Mouse (Mus musculus): Measurements from ENCODE around the gene Parva. TPM values are rescaled to one million over a fixed set of nuclear protein-coding genes. Genes with fewer than 3 reads are reported as not detected.

The Parva gene
- polyA plus RNA-seq, 1 experiment from 2014 or later = 93.4 TPM

DNA sequence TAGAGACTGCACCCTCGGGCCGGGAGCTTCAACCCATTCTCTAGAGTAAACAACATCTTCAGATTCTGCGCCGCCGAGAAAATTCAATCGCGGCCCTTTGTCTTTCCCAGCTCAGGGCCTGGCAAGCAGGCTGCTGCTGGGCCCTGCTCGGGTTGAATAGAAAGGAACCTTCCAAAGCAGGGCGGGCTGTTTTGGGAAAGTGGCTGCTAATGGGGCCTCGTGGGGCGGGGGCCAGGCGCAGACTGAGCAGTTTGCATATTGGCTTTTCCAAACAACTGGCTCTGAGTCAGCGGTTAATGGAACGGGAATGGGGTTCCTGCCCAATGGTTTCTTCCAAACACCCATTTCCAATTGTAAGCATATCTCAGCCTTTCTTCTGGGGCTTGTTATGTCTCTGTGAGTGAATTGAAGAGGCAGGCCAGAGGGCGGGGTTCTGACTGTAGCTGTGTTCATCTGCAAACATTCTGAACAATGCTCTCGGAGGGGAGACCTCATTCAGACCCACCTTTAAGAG is 108.2 kb downstream of the Parva start:
- Histone ChIP-seq H3K27me3 (replicated peaks; ENCODE audit: control insufficient read depth, insufficient read depth, low read length) (no peaks in the 10 kb centered on the region), H3K9me3 (ENCODE audit: control insufficient read depth, low read length) (no peaks in the 10 kb centered on the region), H3K27ac (replicated peaks; ENCODE audit: low read depth, low read length) (peak overlapping the region; percentile 93), H3K36me3 (ENCODE audit: control insufficient read depth, insufficient read depth, low read length) (no peaks in the 10 kb centered on the region), H3K4me1 (ENCODE audit: control insufficient read depth, insufficient read depth, low read length) (peaks cover 20% of the 10 kb centered on the region), H3K4me2 (ENCODE audit: low read depth, low read length) (peak overlapping the region; percentile 36), H3K9ac (ENCODE audit: low read depth, low read length) (peak overlapping the region; percentile 52), H3K4me3 (ENCODE audit: low read depth, low read length) (no peak overlapping the region)
- 12% methylated on average over 16 of the region's 16 CpGs for WGBS
- peak; percentile 96 for DNase-seq (ENCODE audit: low spot score)
- peak; percentile 92 for ATAC-seq (ENCODE audit: low read depth)

GRCm38 (mm10) chr7:112549136-112549535 is 121.8 kb downstream of the Parva start:
- Histone ChIP-seq H3K27ac (replicated peaks; ENCODE audit: low read depth, low read length) (no peak overlapping the region), H3K9me3 (ENCODE audit: control insufficient read depth, low read length) (no peaks in the 10 kb centered on the region), H3K4me1 (ENCODE audit: control insufficient read depth, insufficient read depth, low read length) (no peaks in the 10 kb centered on the region), H3K4me2 (ENCODE audit: low read depth, low read length) (no peak overlapping the region), H3K9ac (ENCODE audit: low read depth, low read length) (no peak overlapping the region), H3K27me3 (replicated peaks; ENCODE audit: control insufficient read depth, insufficient read depth, low read length) (no peaks in the 10 kb centered on the region), H3K4me3 (ENCODE audit: low read depth, low read length) (no peak overlapping the region), H3K36me3 (ENCODE audit: control insufficient read depth, insufficient read depth, low read length) (peaks cover 60% of the 10 kb centered on the region)
- no peak for DNase-seq (ENCODE audit: low spot score)
- ATAC-seq (ENCODE audit: low read depth) = no peak
- 87% methylated on average over 3 of the region's 3 CpGs for WGBS

DNA sequence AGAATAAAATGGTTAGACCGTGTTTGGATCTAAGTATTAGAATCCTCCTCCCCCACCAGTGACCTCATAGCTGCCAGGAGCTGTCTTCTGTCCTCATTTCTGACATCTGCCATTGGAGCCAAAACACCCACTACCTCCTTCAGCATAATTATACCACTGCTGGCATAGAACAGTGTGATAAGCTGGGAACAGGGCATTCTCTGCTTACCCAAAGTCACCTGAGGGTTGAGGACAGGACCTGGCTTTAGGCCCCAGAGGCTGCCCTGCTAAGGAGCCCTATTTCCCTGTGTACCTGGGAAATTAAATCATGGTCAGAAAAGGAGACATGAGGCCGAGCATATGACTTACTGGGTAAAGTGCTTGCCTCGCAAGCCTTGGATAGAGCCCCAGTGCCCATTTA is 134.2 kb downstream of the Parva start:
- H3K36me3 ChIP-seq (ENCODE audit: control insufficient read depth, insufficient read depth, low read length) = peaks cover 41% of the 10 kb centered on the region
- no peak for ATAC-seq (ENCODE audit: low read depth)
- DNase-seq (ENCODE audit: low spot score) = no peak
- no peaks in the 10 kb centered on the region for H3K9me3 ChIP-seq (ENCODE audit: control insufficient read depth, low read length)
- no peaks in the 10 kb centered on the region for H3K27me3 ChIP-seq (replicated peaks; ENCODE audit: control insufficient read depth, insufficient read depth, low read length)
- H3K4me3 ChIP-seq (ENCODE audit: low read depth, low read length) = no peak overlapping the region
- H3K4me1 ChIP-seq (ENCODE audit: control insufficient read depth, insufficient read depth, low read length) = no peaks in the 10 kb centered on the region
- H3K9ac ChIP-seq (ENCODE audit: low read depth, low read length) = no peak overlapping the region
- WGBS = 85% methylated on average over 3 of the region's 3 CpGs
- no peak overlapping the region for H3K4me2 ChIP-seq (ENCODE audit: low read depth, low read length)
- H3K27ac ChIP-seq (replicated peaks; ENCODE audit: low read depth, low read length) = no peak overlapping the region

DNA sequence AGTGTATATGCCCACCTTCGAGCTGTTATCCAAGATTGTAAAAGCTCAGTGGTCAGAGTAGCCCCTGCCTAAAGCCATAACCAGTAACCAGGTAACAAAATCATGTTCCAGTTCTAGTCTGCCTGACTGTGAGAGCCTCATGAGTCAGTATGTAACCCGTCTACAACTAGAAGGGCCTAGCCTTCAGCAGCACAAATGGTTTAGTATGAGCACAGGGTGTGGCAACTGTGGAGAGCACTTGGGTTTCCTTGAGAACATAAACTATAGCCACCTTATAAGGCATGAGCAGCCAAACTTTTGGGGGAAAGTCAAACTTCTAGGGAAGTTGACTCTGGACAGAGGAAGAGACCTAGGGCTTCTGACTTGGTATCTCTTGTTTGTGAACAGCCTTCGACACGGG is 139.7 kb downstream of the Parva start:
- WGBS = 96% methylated on average over 4 of the region's 4 CpGs
- ATAC-seq (ENCODE audit: low read depth) (no peak), DNase-seq (ENCODE audit: low spot score) (no peak)
- H3K4me1 ChIP-seq (ENCODE audit: control insufficient read depth, insufficient read depth, low read length) = no peaks in the 10 kb centered on the region
- H3K4me2 ChIP-seq (ENCODE audit: low read depth, low read length) = no peak overlapping the region
- no peak overlapping the region for H3K4me3 ChIP-seq (ENCODE audit: low read depth, low read length)
- no peaks in the 10 kb centered on the region for H3K27me3 ChIP-seq (replicated peaks; ENCODE audit: control insufficient read depth, insufficient read depth, low read length)
- no peak overlapping the region for H3K9ac ChIP-seq (ENCODE audit: low read depth, low read length)
- H3K9me3 ChIP-seq (ENCODE audit: control insufficient read depth, low read length) = no peaks in the 10 kb centered on the region
- H3K36me3 ChIP-seq (ENCODE audit: control insufficient read depth, insufficient read depth, low read length) = peaks cover 36% of the 10 kb centered on the region
- no peak overlapping the region for H3K27ac ChIP-seq (replicated peaks; ENCODE audit: low read depth, low read length)

GRCm38 (mm10) chr7:112568961-112569360 is 141.7 kb downstream of the Parva start:
- 0 out of 2 replicates have a peak, but pooled peaks have one; percentile 33 for ATAC-seq (ENCODE audit: low read depth)
- no peak overlapping the region for H3K27ac ChIP-seq (replicated peaks; ENCODE audit: low read depth, low read length)
- H3K4me3 ChIP-seq (ENCODE audit: low read depth, low read length) = no peak overlapping the region
- H3K27me3 ChIP-seq (replicated peaks; ENCODE audit: control insufficient read depth, insufficient read depth, low read length) = no peaks in the 10 kb centered on the region
- DNase-seq (ENCODE audit: low spot score) = peak; percentile 12
- WGBS = 43% methylated on average over 5 of the region's 5 CpGs
- H3K36me3 ChIP-seq (ENCODE audit: control insufficient read depth, insufficient read depth, low read length) = peaks cover 48% of the 10 kb centered on the region
- H3K9ac ChIP-seq (ENCODE audit: low read depth, low read length) = no peak overlapping the region
- no peaks in the 10 kb centered on the region for H3K4me1 ChIP-seq (ENCODE audit: control insufficient read depth, insufficient read depth, low read length)
- H3K9me3 ChIP-seq (ENCODE audit: control insufficient read depth, low read length) = no peaks in the 10 kb centered on the region
- no peak overlapping the region for H3K4me2 ChIP-seq (ENCODE audit: low read depth, low read length)

DNA sequence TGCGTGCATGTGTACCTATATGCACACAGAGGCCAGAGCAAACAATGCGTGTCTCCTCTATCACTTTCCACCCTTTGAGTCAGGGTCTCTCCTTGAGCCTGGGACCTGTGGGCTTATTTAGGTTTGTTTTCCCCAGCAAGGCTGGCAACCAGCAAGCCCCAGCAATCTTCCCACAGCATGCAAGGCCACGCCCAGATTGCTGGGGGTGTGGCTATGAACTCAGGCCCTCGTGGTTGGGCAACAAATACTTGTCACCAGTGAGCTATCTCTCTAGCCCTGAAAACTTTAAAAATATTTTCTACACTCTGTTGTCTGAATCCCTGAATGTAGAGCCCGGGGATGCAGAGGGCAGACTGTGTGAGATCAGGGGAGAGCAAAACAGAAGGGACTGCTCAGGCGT is 154.3 kb downstream of the Parva start:
- no peak for DNase-seq (ENCODE audit: low spot score)
- 0 out of 2 replicates have a peak, but pooled peaks cover 5% of the 10 kb centered on the region for H3K9me3 ChIP-seq (ENCODE audit: control insufficient read depth, low read length)
- peaks cover 70% of the 10 kb centered on the region for H3K36me3 ChIP-seq (ENCODE audit: control insufficient read depth, insufficient read depth, low read length)
- H3K4me1 ChIP-seq (ENCODE audit: control insufficient read depth, insufficient read depth, low read length) = 0 out of 2 replicates have a peak, but pooled peaks cover 4% of the 10 kb centered on the region
- no peaks in the 10 kb centered on the region for H3K27me3 ChIP-seq (replicated peaks; ENCODE audit: control insufficient read depth, insufficient read depth, low read length)
- H3K4me3 ChIP-seq (ENCODE audit: low read depth, low read length) = no peak overlapping the region
- H3K9ac ChIP-seq (ENCODE audit: low read depth, low read length) = no peak overlapping the region
- H3K4me2 ChIP-seq (ENCODE audit: low read depth, low read length) = no peak overlapping the region
- ATAC-seq (ENCODE audit: low read depth) = no peak
- H3K27ac ChIP-seq (replicated peaks; ENCODE audit: low read depth, low read length) = no peak overlapping the region
- whole genome bisulfite sequencing = 78% methylated on average over 6 of the region's 6 CpGs

GRCm38 (mm10) chr7:112582882-112583405 is 155.6 kb downstream of the Parva start:
- DNase-seq (ENCODE audit: low spot score) (peak; percentile 58), ATAC-seq (ENCODE audit: low read depth) (no peak)
- peak overlapping the region; percentile 76 for H3K27ac ChIP-seq (replicated peaks; ENCODE audit: low read depth, low read length)
- H3K4me3 ChIP-seq (ENCODE audit: low read depth, low read length) = no peak overlapping the region
- peaks cover 72% of the 10 kb centered on the region for H3K36me3 ChIP-seq (ENCODE audit: control insufficient read depth, insufficient read depth, low read length)
- WGBS = 46% methylated on average over 6 of the region's 6 CpGs
- no peak overlapping the region for H3K4me2 ChIP-seq (ENCODE audit: low read depth, low read length)
- no peak overlapping the region for H3K9ac ChIP-seq (ENCODE audit: low read depth, low read length)
- 0 out of 2 replicates have a peak, but pooled peaks cover 5% of the 10 kb centered on the region for H3K9me3 ChIP-seq (ENCODE audit: control insufficient read depth, low read length)
- H3K27me3 ChIP-seq (replicated peaks; ENCODE audit: control insufficient read depth, insufficient read depth, low read length) = no peaks in the 10 kb centered on the region
- H3K4me1 ChIP-seq (ENCODE audit: control insufficient read depth, insufficient read depth, low read length) = 0 out of 2 replicates have a peak, but pooled peaks cover 4% of the 10 kb centered on the region

GRCm38 (mm10) chr7:112587449-112587848 is 160.1 kb downstream of the Parva start:
- Histone ChIP-seq H3K27ac (replicated peaks; ENCODE audit: low read depth, low read length) (no peak overlapping the region), H3K27me3 (replicated peaks; ENCODE audit: control insufficient read depth, insufficient read depth, low read length) (no peaks in the 10 kb centered on the region), H3K36me3 (ENCODE audit: control insufficient read depth, insufficient read depth, low read length) (peaks cover 52% of the 10 kb centered on the region), H3K4me2 (ENCODE audit: low read depth, low read length) (no peak overlapping the region), H3K9ac (ENCODE audit: low read depth, low read length) (no peak overlapping the region), H3K4me3 (ENCODE audit: low read depth, low read length) (no peak overlapping the region), H3K9me3 (ENCODE audit: control insufficient read depth, low read length) (0 out of 2 replicates have a peak, but pooled peaks cover 5% of the 10 kb centered on the region), H3K4me1 (ENCODE audit: control insufficient read depth, insufficient read depth, low read length) (0 out of 2 replicates have a peak, but pooled peaks cover 4% of the 10 kb centered on the region)
- WGBS = 71% methylated on average over 1 of the region's 1 CpGs
- DNase-seq (ENCODE audit: low spot score) (no peak), ATAC-seq (ENCODE audit: low read depth) (no peak)

DNA sequence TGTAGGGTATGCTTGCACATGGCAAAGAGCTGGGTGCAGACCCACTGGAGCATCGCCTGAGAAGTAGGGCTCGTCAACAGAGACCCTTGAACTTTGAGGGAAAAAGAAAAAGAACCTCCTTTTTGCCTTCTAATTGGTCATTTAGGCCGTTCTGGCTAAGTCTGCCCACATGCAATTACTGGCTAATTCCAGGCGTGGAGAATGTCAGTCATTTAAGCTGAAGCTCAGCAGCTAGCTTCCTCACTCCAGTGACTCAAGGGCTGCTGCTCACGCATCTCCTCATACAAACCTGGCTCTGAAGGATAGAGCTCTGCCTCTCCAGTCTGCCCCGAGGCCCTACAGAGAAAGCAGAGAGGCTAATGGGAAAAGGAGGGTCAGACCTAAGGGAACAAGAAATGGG is 162.2 kb downstream of the Parva start:
- Histone ChIP-seq H3K9ac (ENCODE audit: low read depth, low read length) (no peak overlapping the region), H3K4me2 (ENCODE audit: low read depth, low read length) (no peak overlapping the region), H3K9me3 (ENCODE audit: control insufficient read depth, low read length) (0 out of 2 replicates have a peak, but pooled peaks cover 5% of the 10 kb centered on the region), H3K27me3 (replicated peaks; ENCODE audit: control insufficient read depth, insufficient read depth, low read length) (no peaks in the 10 kb centered on the region), H3K27ac (replicated peaks; ENCODE audit: low read depth, low read length) (no peak overlapping the region), H3K4me3 (ENCODE audit: low read depth, low read length) (no peak overlapping the region), H3K4me1 (ENCODE audit: control insufficient read depth, insufficient read depth, low read length) (no peaks in the 10 kb centered on the region), H3K36me3 (ENCODE audit: control insufficient read depth, insufficient read depth, low read length) (peaks cover 36% of the 10 kb centered on the region)
- WGBS = 52% methylated on average over 6 of the region's 6 CpGs
- ATAC-seq (ENCODE audit: low read depth) = no peak
- peak; percentile 32 for DNase-seq (ENCODE audit: low spot score)
